Mouse (Mus musculus): ENCODE measurements around the gene Hic1. TPM values are rescaled to one million over a fixed set of nuclear protein-coding genes. Genes with fewer than 3 reads are reported as not detected.

Gene Hic1
- polyA plus RNA-seq, 1 experiment from 2014 or later = 9.9 TPM

DNA sequence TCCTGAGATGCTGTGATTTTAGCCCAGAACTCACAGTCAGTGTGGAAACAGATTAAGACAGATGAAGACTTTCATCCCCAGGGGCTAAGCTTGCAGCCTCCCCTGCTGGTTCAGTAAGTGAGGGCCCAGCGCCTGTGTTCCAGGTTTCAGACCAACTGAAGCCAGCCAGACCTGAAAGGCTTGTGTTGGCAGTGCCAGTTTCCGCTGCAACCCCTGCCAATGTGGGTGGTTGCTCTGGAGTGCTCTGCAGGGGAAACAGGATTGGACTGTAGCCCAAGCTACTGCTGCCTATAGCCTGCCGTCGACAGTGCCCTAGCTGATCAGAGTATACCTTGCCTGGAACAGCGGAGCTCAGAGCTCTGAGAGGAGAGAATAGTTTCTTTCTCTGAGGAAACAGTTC is 37.0 kb downstream of the Hic1 start:
- H3K9me3 ChIP-seq (ENCODE audit: low read length) = no peaks in the 10 kb centered on the region
- H3K9ac ChIP-seq (replicated peaks; ENCODE audit: low read depth) = no peak overlapping the region
- TF ChIP-seq CTCF (IDR thresholded peaks at IDR 0.05) (peak; percentile 68), EP300 (IDR thresholded peaks at IDR 0.05) (no peak)
- H3K27me3 ChIP-seq (replicated peaks; ENCODE audit: insufficient read depth, low read length) = no peaks in the 10 kb centered on the region
- no peak overlapping the region for H3K27ac ChIP-seq (ENCODE audit: low read length)
- ATAC-seq (peak; percentile 69), DNase-seq (ENCODE audit: low spot score) (peak; percentile 70)
- H3K36me3 ChIP-seq (ENCODE audit: insufficient read depth, low read length) = no peaks in the 10 kb centered on the region
- H3K4me1 ChIP-seq (ENCODE audit: insufficient read depth, low read depth, low read length) = peaks cover 7% of the 10 kb centered on the region; the same call in 1 of the 2 replicates
- WGBS = 55% methylated on average over 5 of the region's 5 CpGs
- no peak overlapping the region for H3K4me2 ChIP-seq (replicated peaks; ENCODE audit: low read depth, low read length)
- H3K4me3 ChIP-seq (ENCODE audit: low read depth, low read length) = no peak overlapping the region

- 71% methylated on average over 4 of the region's 4 CpGs for WGBS
- Histone ChIP-seq H3K9me3 (ENCODE audit: low read length) (no peaks in the 10 kb centered on the region), H3K27ac (ENCODE audit: low read length) (no peak overlapping the region), H3K36me3 (ENCODE audit: insufficient read depth, low read length) (no peaks in the 10 kb centered on the region), H3K9ac (replicated peaks; ENCODE audit: low read depth) (no peak overlapping the region), H3K4me1 (ENCODE audit: insufficient read depth, low read depth, low read length) (peaks cover 7% of the 10 kb centered on the region; the same call in 1 of the 2 replicates), H3K4me3 (ENCODE audit: low read depth, low read length) (no peak overlapping the region), H3K27me3 (replicated peaks; ENCODE audit: insufficient read depth, low read length) (no peaks in the 10 kb centered on the region), H3K4me2 (replicated peaks; ENCODE audit: low read depth, low read length) (no peak overlapping the region)
- TF ChIP-seq EP300 (IDR thresholded peaks at IDR 0.05) = no peak
- TF ChIP-seq CTCF (IDR thresholded peaks at IDR 0.05) = no peak
- ATAC-seq = no peak
- no peak for DNase-seq (ENCODE audit: low spot score)
Measured at GRCm38 (mm10) chr11:75131300-75131699, 38.0 kb downstream of the Hic1 start.

GRCm38 (mm10) chr11:75129481-75129880 is 39.8 kb downstream of the Hic1 start:
- Histone ChIP-seq H3K4me3 (ENCODE audit: low read depth, low read length) (no peak overlapping the region), H3K9ac (replicated peaks; ENCODE audit: low read depth) (no peak overlapping the region), H3K27me3 (replicated peaks; ENCODE audit: insufficient read depth, low read length) (no peaks in the 10 kb centered on the region), H3K9me3 (ENCODE audit: low read length) (no peaks in the 10 kb centered on the region), H3K36me3 (ENCODE audit: insufficient read depth, low read length) (no peaks in the 10 kb centered on the region), H3K4me1 (ENCODE audit: insufficient read depth, low read depth, low read length) (peaks cover 7% of the 10 kb centered on the region; the same call in 1 of the 2 replicates), H3K27ac (ENCODE audit: low read length) (no peak overlapping the region), H3K4me2 (replicated peaks; ENCODE audit: low read depth, low read length) (no peak overlapping the region)
- WGBS = 95% methylated on average over 6 of the region's 6 CpGs
- TF ChIP-seq CTCF (IDR thresholded peaks at IDR 0.05) (no peak), EP300 (IDR thresholded peaks at IDR 0.05) (no peak)
- ATAC-seq (no peak), DNase-seq (ENCODE audit: low spot score) (no peak)

DNA sequence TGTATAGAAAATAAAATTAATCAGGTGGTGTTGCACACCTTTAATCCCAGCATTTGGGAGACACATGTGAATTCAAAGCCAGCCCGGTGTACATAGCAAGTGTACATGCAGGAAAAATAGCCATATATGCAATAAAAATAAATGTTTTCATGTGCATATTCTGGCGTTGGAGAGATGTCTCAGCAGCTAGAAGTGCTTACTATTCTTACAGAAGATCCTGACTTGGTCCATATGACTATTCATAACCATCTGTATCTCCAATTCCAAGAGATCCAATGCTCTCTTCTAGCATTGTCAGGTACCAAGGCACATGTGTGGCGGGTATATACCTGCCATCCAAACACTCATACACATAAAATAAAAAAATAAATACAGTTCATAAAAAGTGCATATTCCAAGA is 42.9 kb downstream of the Hic1 start:
- WGBS = 94% methylated on average over 3 of the region's 3 CpGs

GRCm38 (mm10) chr11:75124406-75124805 is 44.9 kb downstream of the Hic1 start:
- ATAC-seq = no peak

More for the DNA sequence above, 42.9 kb downstream of the Hic1 start:
- no peaks in the 10 kb centered on the region for H3K27me3 ChIP-seq (replicated peaks; ENCODE audit: insufficient read depth, low read length)
- H3K4me2 ChIP-seq (replicated peaks; ENCODE audit: low read depth, low read length) = no peak overlapping the region
- DNase-seq (ENCODE audit: low spot score) (no peak), ATAC-seq (no peak)
- H3K36me3 ChIP-seq (ENCODE audit: insufficient read depth, low read length) = no peaks in the 10 kb centered on the region
- H3K4me1 ChIP-seq (ENCODE audit: insufficient read depth, low read depth, low read length) = no peaks in the 10 kb centered on the region
- no peak overlapping the region for H3K9ac ChIP-seq (replicated peaks; ENCODE audit: low read depth)
- H3K27ac ChIP-seq (ENCODE audit: low read length) = no peak overlapping the region
- H3K4me3 ChIP-seq (ENCODE audit: low read depth, low read length) = no peak overlapping the region
- TF ChIP-seq EP300 (IDR thresholded peaks at IDR 0.05) (no peak), CTCF (IDR thresholded peaks at IDR 0.05) (no peak)
- H3K9me3 ChIP-seq (ENCODE audit: low read length) = no peaks in the 10 kb centered on the region

DNA sequence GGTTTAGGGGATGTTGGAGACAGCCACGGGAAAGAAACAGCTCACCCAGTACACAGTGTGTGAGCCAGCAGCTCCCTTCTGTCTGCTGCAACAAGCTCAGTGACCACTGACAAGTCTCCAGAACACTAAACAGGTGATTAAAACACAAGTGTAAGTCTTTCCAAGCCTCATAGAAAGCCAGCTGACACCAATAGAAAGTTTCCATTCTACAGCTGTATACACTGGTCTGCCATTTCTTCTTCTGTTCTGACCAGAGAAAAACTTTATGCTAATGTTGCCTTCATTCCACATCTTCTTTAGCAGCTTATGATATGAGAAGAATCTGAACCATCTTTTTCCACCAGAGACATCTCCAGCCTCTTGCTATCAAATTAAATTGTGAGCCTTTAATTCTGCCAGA is 48.0 kb downstream of the Hic1 start:
- Histone ChIP-seq H3K27ac (ENCODE audit: low read length) (no peak overlapping the region), H3K27me3 (replicated peaks; ENCODE audit: insufficient read depth, low read length) (no peaks in the 10 kb centered on the region), H3K4me2 (replicated peaks; ENCODE audit: low read depth, low read length) (no peak overlapping the region), H3K9me3 (ENCODE audit: low read length) (no peaks in the 10 kb centered on the region), H3K9ac (replicated peaks; ENCODE audit: low read depth) (no peak overlapping the region), H3K4me1 (ENCODE audit: insufficient read depth, low read depth, low read length) (0 out of 2 replicates have a peak, but pooled peaks cover 5% of the 10 kb centered on the region), H3K4me3 (ENCODE audit: low read depth, low read length) (no peak overlapping the region), H3K36me3 (ENCODE audit: insufficient read depth, low read length) (no peaks in the 10 kb centered on the region)
- 73% methylated on average over 1 of the region's 1 CpGs for WGBS
- TF ChIP-seq CTCF (IDR thresholded peaks at IDR 0.05) (no peak), EP300 (IDR thresholded peaks at IDR 0.05) (no peak)
- ATAC-seq = no peak
- no peak for DNase-seq (ENCODE audit: low spot score)

More at GRCm38 (mm10) chr11:75124406-75124805, 44.9 kb downstream of the Hic1 start:
- no peak for DNase-seq (ENCODE audit: low spot score)
- no peak overlapping the region for H3K27ac ChIP-seq (ENCODE audit: low read length)
- no peak overlapping the region for H3K4me2 ChIP-seq (replicated peaks; ENCODE audit: low read depth, low read length)
- H3K4me1 ChIP-seq (ENCODE audit: insufficient read depth, low read depth, low read length) = 0 out of 2 replicates have a peak, but pooled peaks cover 4% of the 10 kb centered on the region
- H3K27me3 ChIP-seq (replicated peaks; ENCODE audit: insufficient read depth, low read length) = no peaks in the 10 kb centered on the region
- H3K4me3 ChIP-seq (ENCODE audit: low read depth, low read length) = no peak overlapping the region
- TF ChIP-seq CTCF (IDR thresholded peaks at IDR 0.05) (no peak), EP300 (IDR thresholded peaks at IDR 0.05) (no peak)
- H3K9me3 ChIP-seq (ENCODE audit: low read length) = no peaks in the 10 kb centered on the region
- H3K36me3 ChIP-seq (ENCODE audit: insufficient read depth, low read length) = no peaks in the 10 kb centered on the region
- H3K9ac ChIP-seq (replicated peaks; ENCODE audit: low read depth) = no peak overlapping the region
- 98% methylated on average over 2 of the region's 2 CpGs for WGBS

- Histone ChIP-seq H3K27me3 (replicated peaks; ENCODE audit: insufficient read depth, low read length) (no peaks in the 10 kb centered on the region), H3K27ac (ENCODE audit: low read length) (no peak overlapping the region), H3K4me3 (ENCODE audit: low read depth, low read length) (no peak overlapping the region), H3K9ac (replicated peaks; ENCODE audit: low read depth) (no peak overlapping the region), H3K4me1 (ENCODE audit: insufficient read depth, low read depth, low read length) (0 out of 2 replicates have a peak, but pooled peaks cover 5% of the 10 kb centered on the region), H3K9me3 (ENCODE audit: low read length) (no peaks in the 10 kb centered on the region), H3K4me2 (replicated peaks; ENCODE audit: low read depth, low read length) (no peak overlapping the region), H3K36me3 (ENCODE audit: insufficient read depth, low read length) (no peaks in the 10 kb centered on the region)
- TF ChIP-seq EP300 (IDR thresholded peaks at IDR 0.05) (no peak), CTCF (IDR thresholded peaks at IDR 0.05) (no peak)
- WGBS = 69% methylated on average over 3 of the region's 3 CpGs
- ATAC-seq (no peak), DNase-seq (ENCODE audit: low spot score) (no peak)
Measured at GRCm38 (mm10) chr11:75119841-75120240, 49.5 kb downstream of the Hic1 start.
